Mouse (Mus musculus) liver, embryonic 13.5 days (tissue): ENCODE data around the gene Cept1. TPM values are rescaled to one million over a fixed set of nuclear protein-coding genes. Genes with fewer than 3 reads are reported as not detected.
"Not testable (repeated sequence)": the region's sequence is repeated elsewhere in the genome, so short reads cannot be mapped to it uniquely, and the experiment has no call there.

Experiments
- ATAC-seq: fragments of 200-750 bp; cut with Nextera tagmentation; 2 replicates; pipeline ENCODE4 v1.8.0; 2017; ENCODE audit warnings: low read depth, mild to moderate bottlenecking, moderate number of reproducible peaks, moderate library complexity
- DNase-seq: peaks from one replicate; pipeline ENCODE4 v3.0.0; 2022
- H3K27ac ChIP-seq: fragments of 300-500 bp; sonication (generic); 2 replicates; pipeline ENCODE4 v1.5.1; 2015; ENCODE audit warnings: moderate library complexity, mild to moderate bottlenecking, inconsistent platforms
- H3K27me3 ChIP-seq: fragments of 300-500 bp; sonication (generic); 2 replicates; pipeline ENCODE4 v1.6.1; 2015; ENCODE audit warnings: mild to moderate bottlenecking, inconsistent platforms
- H3K36me3 ChIP-seq: fragments of 300-500 bp; sonication (generic); 2 replicates; pipeline ENCODE4 v1.6.1; 2015; ENCODE audit warnings: mild to moderate bottlenecking, inconsistent platforms
- H3K4me1 ChIP-seq: fragments of 300-500 bp; sonication (generic); replicated peaks from 2 replicates; pipeline ENCODE4 v1.6.1; 2015; ENCODE audit warnings: inconsistent platforms
- H3K4me2 ChIP-seq: fragments of 300-500 bp; sonication (generic); 2 replicates; pipeline ENCODE4 v1.6.1; 2015; ENCODE audit warnings: inconsistent platforms, mild to moderate bottlenecking, moderate library complexity
- H3K4me3 ChIP-seq: fragments of 300-500 bp; sonication (generic); replicated peaks from 2 replicates; pipeline ENCODE4 v1.5.1; 2015; ENCODE audit warnings: mild to moderate bottlenecking, inconsistent platforms
- H3K9ac ChIP-seq: fragments of 300-500 bp; sonication (generic); 2 replicates; pipeline ENCODE4 v1.6.1; 2015; ENCODE audit warnings: mild to moderate bottlenecking, inconsistent platforms
- H3K9me3 ChIP-seq: fragments of 300-500 bp; sonication (generic); replicated peaks from 2 replicates; pipeline ENCODE4 v1.6.1; 2016; ENCODE audit warnings: inconsistent platforms
- WGBS: fragments of 180-500 bp; shearing (Covaris S2); methylation state at CpG from one replicate; pipeline ENCODE4 v1.1.7; 2015; ENCODE audit not compliant: insufficient replicate concordance; 5-methylcytosine and 5-hydroxymethylcytosine counted together
- polyA plus RNA-seq: library from polyadenylated mRNA; unstranded; fragments of >200 nt; fragmentation: Nextera tagmentation; extraction: Ambion mirVana; gene quantifications from 2 replicates; pipeline ENCODE4 v1.2.1, GENCODE M21; 2015

The Cept1 gene
- 26.1 and 33.0 TPM in 2 replicates for polyA plus RNA-seq

DNA sequence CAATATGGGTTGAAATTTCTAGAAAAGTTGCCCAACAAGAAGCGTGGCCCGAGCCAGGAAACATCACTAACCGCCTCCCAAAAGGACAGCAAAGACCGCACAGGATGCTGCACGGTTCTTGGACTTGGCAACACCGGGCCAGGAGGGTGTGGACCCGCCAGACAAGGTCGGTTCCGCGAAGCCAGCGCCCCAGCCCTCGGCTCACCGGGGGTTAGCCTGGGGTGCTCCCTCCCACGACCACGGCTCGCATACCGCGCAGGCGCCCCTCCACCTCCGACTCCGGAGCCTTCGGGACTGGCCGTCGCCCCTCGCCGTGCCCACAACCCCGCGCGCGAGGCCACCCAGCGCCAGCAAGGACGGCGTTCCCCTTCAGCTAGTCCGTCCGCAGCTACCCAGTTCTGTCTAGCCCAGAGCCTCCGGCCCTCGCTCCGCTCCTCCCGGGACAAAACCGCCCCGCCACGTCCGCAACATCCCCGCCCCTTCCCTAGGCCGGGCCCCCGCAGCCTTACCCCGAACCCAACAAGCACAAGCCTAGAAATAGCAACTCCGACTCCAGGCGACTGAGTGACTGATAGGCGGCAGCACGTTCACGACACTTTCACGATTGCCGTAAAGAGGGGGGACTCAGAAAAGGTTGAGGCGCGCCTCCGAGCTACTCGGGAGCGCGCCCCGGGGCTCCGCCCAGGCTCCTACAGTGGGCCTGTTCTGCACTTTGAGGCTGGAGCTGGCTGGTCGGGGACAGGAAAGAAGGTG is at the start of gene Cept1, which contains the start of gene Dram2:
TSS of gene Cept1 (minus strand) at position 632 of the 753 bp plus-strand sequence.
TSS of gene Dram2 (plus strand) at position 628 of the 753 bp plus-strand sequence.
- Histone ChIP-seq H3K4me1 (peaks cover 36% of the 10 kb centered on the region), H3K9me3 (no peaks in the 10 kb centered on the region), H3K27me3 (no peaks in the 10 kb centered on the region), H3K4me3 (peak within 1 kb of the TSS; percentile 92), H3K9ac (peak within 1 kb of the TSS; percentile 95), H3K4me2 (peak within 1 kb of the TSS; percentile 80), H3K27ac (peak within 1 kb of the TSS; percentile 91), H3K36me3 (no peaks in the 10 kb centered on the region)
- ATAC-seq (peak; percentile 94), DNase-seq (peak; percentile 86)
- WGBS: under 1% methylated on average over 60 of the region's 63 CpGs

DNA sequence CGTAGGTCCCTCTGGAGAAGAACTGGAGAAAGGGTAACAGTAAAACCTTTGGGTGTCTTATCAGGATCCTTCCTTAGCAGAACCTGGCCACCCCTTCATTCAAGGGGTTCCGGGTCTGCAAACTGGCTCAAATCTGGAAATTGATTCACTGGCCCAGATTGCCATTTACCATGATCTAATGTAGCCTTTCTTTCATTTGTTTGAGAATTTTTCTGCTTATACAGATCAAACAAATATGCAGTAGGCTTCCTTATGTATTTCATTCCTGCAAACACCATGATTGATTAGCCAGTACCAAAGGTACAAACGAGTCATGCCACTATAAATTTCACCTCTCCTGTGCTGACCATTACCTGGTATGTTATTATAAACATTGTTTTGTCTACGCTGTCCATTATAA is 46.0 kb upstream of the Cept1 start:
- H3K36me3 ChIP-seq, DNase-seq, H3K4me2 ChIP-seq, H3K4me1 ChIP-seq, H3K9me3 ChIP-seq, H3K27ac ChIP-seq, H3K9ac ChIP-seq, ATAC-seq, H3K4me3 ChIP-seq, H3K27me3 ChIP-seq: not testable (repeated sequence)
- 65% methylated on average over 4 of the region's 4 CpGs for WGBS

DNA sequence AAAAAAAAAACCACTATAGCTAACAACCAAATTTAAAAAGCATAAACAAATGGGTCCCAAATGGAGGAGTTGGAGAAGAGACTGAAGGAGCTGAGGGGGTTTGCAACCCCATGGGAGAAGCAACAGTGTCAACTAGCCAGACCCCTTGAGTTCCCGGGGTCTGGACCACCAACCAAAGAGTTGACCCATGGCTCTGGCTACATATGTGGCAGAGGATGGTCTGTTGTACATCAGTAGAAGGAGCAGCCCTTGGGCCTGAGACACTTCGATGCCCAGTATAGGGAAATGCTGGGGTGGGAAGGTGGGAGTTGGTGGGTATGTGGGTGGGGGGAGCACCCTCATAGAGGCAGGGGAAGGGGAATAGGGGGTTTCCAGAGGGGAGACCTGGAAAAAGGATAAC is 31.7 kb upstream of the Cept1 start:
- H3K27me3 ChIP-seq: no peaks in the 10 kb centered on the region
- H3K9ac ChIP-seq: no peak overlapping the region
- no peaks in the 10 kb centered on the region for H3K9me3 ChIP-seq
- no peak for DNase-seq
- H3K27ac ChIP-seq: no peak overlapping the region
- 73% methylated on average over 2 of the region's 2 CpGs for whole genome bisulfite sequencing
- no peak overlapping the region for H3K4me3 ChIP-seq
- no peaks in the 10 kb centered on the region for H3K4me1 ChIP-seq
- no peak overlapping the region for H3K4me2 ChIP-seq
- no peaks in the 10 kb centered on the region for H3K36me3 ChIP-seq
- ATAC-seq: no peak

DNA sequence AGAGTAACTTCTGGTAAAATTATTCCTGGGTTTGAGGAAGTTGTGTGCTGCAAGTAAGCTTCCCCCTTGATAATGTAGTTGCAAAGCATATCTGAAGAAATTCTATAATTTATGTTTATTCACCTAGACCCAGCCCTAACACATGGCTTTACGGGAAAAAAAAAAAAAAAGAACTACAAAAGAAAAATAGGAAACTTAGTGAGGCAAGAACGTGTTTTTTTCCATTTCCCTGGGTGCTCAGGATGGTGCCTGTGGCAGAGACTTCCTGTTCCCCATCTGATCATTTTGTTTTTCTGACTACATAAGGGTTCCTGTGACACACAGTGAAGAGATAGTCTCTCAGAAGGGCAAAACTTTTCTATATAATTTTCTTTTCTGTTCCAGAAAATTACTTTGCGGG is 25.6 kb upstream of the Cept1 start:
- Histone ChIP-seq H3K4me3 (no peak overlapping the region), H3K9ac (no peak overlapping the region), H3K27ac (no peak overlapping the region), H3K9me3 (no peaks in the 10 kb centered on the region), H3K4me1 (no peaks in the 10 kb centered on the region), H3K27me3 (no peaks in the 10 kb centered on the region), H3K4me2 (no peak overlapping the region), H3K36me3 (no peaks in the 10 kb centered on the region)
- ATAC-seq: no peak
- 48% methylated on average over 3 of the region's 3 CpGs for WGBS
- DNase-seq: no peak

DNA sequence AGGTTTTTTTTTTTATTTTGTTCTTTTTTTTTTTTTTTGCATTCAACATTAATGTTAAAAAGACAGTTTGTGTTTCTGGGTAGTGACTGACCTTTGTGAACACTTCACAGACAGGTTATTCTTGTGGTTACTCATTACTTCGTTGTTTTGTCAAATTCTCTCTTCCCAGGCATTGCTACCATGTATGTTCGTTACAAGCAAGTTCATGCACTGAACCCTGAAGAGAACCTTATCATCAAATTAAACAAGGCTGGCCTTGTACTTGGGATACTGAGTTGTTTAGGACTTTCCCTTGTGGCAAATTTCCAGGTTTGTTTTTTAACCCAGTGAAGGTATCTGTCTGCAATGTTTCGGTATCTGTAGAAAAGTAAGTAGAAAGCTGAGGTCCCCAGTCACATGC is 18.3 kb upstream of the Cept1 start:
- 70% methylated on average over 3 of the region's 3 CpGs for WGBS
- no peak for DNase-seq
- H3K4me2 ChIP-seq: no peak overlapping the region
- no peak overlapping the region for H3K4me3 ChIP-seq
- no peak for ATAC-seq
- H3K4me1 ChIP-seq: no peaks in the 10 kb centered on the region
- H3K9ac ChIP-seq: no peak overlapping the region
- H3K36me3 ChIP-seq: peaks cover 2% of the 10 kb centered on the region; the same call in 1 of the 2 replicates
- H3K9me3 ChIP-seq: no peaks in the 10 kb centered on the region
- H3K27ac ChIP-seq: no peak overlapping the region
- H3K27me3 ChIP-seq: no peaks in the 10 kb centered on the region

DNA sequence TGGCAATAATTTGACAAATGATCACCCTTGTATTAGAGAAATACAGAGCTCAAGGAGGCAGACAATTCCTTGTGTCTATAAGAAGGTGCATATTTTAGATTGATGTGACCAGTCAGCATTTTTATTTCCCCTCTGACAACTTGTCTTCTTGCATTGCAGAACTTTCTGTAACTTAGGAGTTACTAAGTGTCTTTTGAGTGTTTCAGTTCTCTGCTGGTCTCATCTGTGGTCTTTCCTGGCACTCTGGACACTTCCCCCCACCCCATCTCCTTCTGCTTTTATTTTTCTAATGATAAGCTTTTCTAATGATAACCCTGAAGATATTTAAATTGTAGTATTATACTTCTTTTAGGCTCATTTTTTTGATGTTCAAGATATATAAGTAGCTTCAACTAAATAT is 10.7 kb upstream of the Cept1 start:
- no peak overlapping the region for H3K4me3 ChIP-seq
- no peaks in the 10 kb centered on the region for H3K4me1 ChIP-seq
- H3K9ac ChIP-seq: no peak overlapping the region
- no peak overlapping the region for H3K27ac ChIP-seq
- peaks cover 19% of the 10 kb centered on the region for H3K36me3 ChIP-seq
- ATAC-seq: no peak
- H3K4me2 ChIP-seq: no peak overlapping the region
- no peaks in the 10 kb centered on the region for H3K27me3 ChIP-seq
- no peak for DNase-seq
- H3K9me3 ChIP-seq: no peaks in the 10 kb centered on the region

DNA sequence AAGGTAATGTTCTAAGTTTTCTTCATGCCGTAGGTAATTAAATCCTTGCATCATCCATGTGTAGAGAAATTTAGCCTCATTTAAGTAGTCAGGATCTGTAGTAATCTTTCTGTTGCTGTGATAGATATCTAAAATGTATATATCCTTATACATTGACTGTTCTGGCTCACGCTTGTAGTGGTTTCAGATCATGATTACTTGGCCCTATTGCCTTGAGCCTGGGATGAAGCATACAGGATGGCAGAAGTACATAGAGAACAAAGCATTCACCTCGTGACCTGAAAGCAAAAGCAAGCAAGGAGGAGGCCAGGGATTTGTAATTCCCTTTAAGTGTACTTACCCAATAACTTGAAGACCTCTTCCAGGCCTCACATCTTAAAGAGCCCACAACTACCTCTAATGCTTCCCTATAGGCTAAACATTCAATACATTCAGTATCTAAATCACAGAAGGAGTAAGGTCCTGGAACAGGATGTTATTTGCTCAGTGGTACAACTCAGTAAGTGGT is 8.2 kb upstream of the Cept1 start:
- DNase-seq (no peak), ATAC-seq (no peak)
- H3K4me1 ChIP-seq: no peaks in the 10 kb centered on the region
- no peaks in the 10 kb centered on the region for H3K9me3 ChIP-seq
- peaks cover 19% of the 10 kb centered on the region for H3K36me3 ChIP-seq
- no peak overlapping the region for H3K9ac ChIP-seq
- WGBS: 77% methylated on average over 3 of the region's 3 CpGs
- no peak overlapping the region for H3K27ac ChIP-seq
- H3K27me3 ChIP-seq: no peaks in the 10 kb centered on the region
- no peak overlapping the region for H3K4me3 ChIP-seq
- H3K4me2 ChIP-seq: no peak overlapping the region

DNA sequence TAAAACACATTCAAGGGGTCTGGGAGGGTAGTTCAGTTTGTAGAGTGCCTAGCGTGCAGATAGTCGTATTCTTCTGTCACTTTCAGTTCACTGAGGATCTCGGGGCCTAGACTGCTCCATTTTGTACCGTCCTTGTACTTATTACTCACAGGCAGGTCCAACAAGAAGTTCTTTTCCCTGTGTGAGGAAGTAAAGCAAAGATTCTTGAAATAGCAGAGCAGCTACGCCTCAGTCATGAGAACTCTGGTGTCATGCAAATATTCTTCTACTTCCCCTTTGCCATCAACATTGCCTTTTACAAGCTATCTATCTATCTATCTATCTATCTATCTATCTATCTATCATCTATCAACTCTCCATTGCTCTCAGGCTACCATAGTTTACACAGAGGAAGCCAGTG is 5.8 kb upstream of the Cept1 start:
- ATAC-seq (no peak), DNase-seq (no peak)
- no peak overlapping the region for H3K27ac ChIP-seq
- no peaks in the 10 kb centered on the region for H3K9me3 ChIP-seq
- H3K4me3 ChIP-seq: no peak overlapping the region
- WGBS: 66% methylated on average over 5 of the region's 5 CpGs
- H3K4me2 ChIP-seq: no peak overlapping the region
- H3K36me3 ChIP-seq: peaks cover 15% of the 10 kb centered on the region
- no peaks in the 10 kb centered on the region for H3K27me3 ChIP-seq
- H3K9ac ChIP-seq: no peak overlapping the region
- peaks cover 2% of the 10 kb centered on the region; the same call in 1 of the 2 replicates for H3K4me1 ChIP-seq

DNA sequence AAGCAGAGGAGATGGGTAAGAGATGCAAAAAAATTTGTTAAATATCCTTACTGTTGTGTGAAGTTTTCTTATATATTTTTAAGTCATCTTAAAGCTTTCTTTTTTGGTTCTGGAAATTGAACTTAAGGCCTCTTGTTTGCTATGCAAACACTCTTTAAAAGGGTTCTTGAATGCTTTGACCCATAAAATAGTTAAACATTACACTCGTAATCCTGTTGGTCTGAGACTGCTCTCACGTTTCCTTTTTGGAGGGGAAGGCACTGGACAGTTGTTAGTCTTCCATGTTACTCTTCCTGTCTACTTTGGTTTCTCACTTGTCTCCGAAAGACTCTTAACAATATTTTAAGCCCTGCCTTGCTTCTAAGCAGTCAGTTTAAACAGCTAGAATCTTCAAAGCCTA is 1.4 kb upstream of the Cept1 start:
- Histone ChIP-seq H3K4me3 (peak overlapping the region; percentile 13), H3K27me3 (no peaks in the 10 kb centered on the region), H3K36me3 (peaks cover 4% of the 10 kb centered on the region; the same call in 1 of the 2 replicates), H3K9me3 (no peaks in the 10 kb centered on the region), H3K4me1 (peaks cover 35% of the 10 kb centered on the region), H3K9ac (no peak overlapping the region), H3K27ac (no peak overlapping the region), H3K4me2 (peak overlapping the region; percentile 29)
- ATAC-seq: no peak
- WGBS: 40% methylated on average over 3 of the region's 3 CpGs
- DNase-seq: no peak

DNA sequence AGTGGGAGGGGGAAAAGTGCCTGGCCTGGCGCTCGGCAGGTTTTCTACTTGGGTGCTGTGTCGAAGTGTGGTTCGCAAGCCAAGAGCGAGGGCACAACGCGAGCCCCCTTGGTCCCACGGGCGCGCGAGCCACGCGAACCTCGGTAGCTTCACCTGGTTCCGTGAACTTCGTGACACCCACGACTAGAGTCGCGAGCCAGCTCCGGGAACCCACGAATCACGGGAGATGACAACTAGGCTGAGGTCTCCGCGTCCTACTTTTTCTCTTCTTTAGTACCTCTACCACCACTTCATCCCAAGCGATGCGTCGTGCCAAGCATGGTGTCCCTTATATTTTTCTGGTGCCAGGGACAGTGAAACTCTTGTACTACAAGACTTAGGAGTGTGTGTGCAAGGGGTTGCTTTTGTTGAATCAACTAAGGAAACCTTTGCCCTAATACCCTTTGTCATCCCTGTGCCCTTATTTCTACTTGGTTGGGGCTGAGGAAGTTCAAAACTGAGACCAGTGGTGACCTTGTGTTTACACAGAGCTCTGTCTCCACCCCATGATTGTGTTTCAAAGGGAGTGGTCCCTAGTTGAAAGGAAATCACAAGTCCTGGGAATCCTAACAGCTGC is 430 bp upstream of the Cept1 start:
- Histone ChIP-seq H3K27me3 (no peaks in the 10 kb centered on the region), H3K9ac (peak overlapping the region; percentile 95), H3K27ac (peak overlapping the region; percentile 91), H3K4me3 (peak overlapping the region; percentile 92), H3K9me3 (no peaks in the 10 kb centered on the region), H3K4me1 (peaks cover 36% of the 10 kb centered on the region), H3K4me2 (peak overlapping the region; percentile 80), H3K36me3 (no peaks in the 10 kb centered on the region)
- WGBS: under 1% methylated on average over 27 of the region's 27 CpGs
- DNase-seq: no peak
- peak; percentile 48 for ATAC-seq

DNA sequence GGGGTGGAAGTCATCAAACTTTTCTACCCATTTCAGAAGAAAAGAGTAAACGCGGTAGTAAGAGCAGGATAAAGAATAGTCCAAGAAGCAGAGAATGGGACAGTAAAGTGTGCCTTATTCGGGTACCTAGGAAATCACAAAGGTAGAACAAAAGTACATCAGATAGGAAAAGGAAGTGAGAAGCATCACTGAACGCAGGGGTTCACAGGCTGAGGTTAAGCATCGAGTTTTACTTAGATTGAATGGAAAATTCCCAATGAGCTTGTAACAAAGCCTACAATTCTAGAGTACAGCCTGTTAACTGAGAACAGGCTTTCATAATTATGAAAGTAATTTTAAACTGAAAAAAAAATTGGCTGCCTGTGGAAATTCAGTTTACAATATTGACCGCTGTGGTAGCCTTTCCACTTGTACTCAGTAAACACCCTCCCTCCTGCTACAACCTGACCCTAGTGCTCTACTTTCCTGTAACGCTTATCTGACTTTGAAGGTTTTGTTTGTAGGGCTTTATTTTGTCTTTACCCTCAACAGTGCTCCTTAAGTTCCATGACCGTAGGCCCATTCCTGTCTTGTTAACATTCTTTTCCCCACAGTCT is 2.8 kb downstream of the Cept1 start:
- Histone ChIP-seq H3K36me3 (no peaks in the 10 kb centered on the region), H3K4me3 (no peak overlapping the region), H3K9ac (no peak overlapping the region), H3K27ac (no peak overlapping the region; the same call in 1 of the 2 replicates), H3K9me3 (no peaks in the 10 kb centered on the region), H3K4me1 (peaks cover 36% of the 10 kb centered on the region), H3K27me3 (no peaks in the 10 kb centered on the region), H3K4me2 (peak overlapping the region; percentile 53)
- 70% methylated on average over 8 of the region's 8 CpGs for WGBS
- ATAC-seq (no peak), DNase-seq (no peak)
